In genomic region chr10:114796872-114797271, GRCm38 (mm10) we compare ENCODE assay signal across 22 mouse cellular contexts. TPM values are rescaled to one million over a fixed set of nuclear protein-coding genes. Genes with fewer than 3 reads are reported as not detected.
"Had no signal": no experiment of that assay in that cellular context is flagged by ENCODE, and none has a peak within 500 bp of the region (broad histone marks: within the 10 kb centered on the region; RNA-seq: fewer than 3 reads in every experiment).

No protein-coding gene starts in this region.

- ATAC-seq: liver, postnatal 0 days; lung, postnatal 0 days; midbrain, embryonic 16.5 days had no signal

- H3K9ac ChIP-seq: liver, postnatal 0 days; lung, embryonic 15.5 days; midbrain, embryonic 12.5 days; neural tube, embryonic 12.5 days; stomach, embryonic 15.5 days had no signal

- DNase-seq: liver, postnatal 0 days; lung, adult 2 months; lung, postnatal 14 days; lung, postnatal 36 days; midbrain, embryonic 14.5 days; right cerebral cortex, postnatal 14 days; thymus, adult 2 months; thymus, postnatal 25 days; thymus, postnatal 4 days had no signal

- H3K36me3 ChIP-seq: lung, embryonic 15.5 days; midbrain, embryonic 12.5 days; neural tube, embryonic 12.5 days; stomach, embryonic 15.5 days had no signal

- H3K27ac ChIP-seq: lung, embryonic 15.5 days; macrophage; midbrain, embryonic 12.5 days; neural tube, embryonic 12.5 days; stomach, embryonic 15.5 days; stomach, postnatal 0 days had no signal

- H3K9me3 ChIP-seq: lung, embryonic 15.5 days; midbrain, embryonic 12.5 days; neural tube, embryonic 12.5 days; stomach, embryonic 15.5 days had no signal

- H3K4me2 ChIP-seq: lung, embryonic 15.5 days; midbrain, embryonic 12.5 days; neural tube, embryonic 12.5 days; stomach, embryonic 15.5 days had no signal

- H3K4me3 ChIP-seq: lung, embryonic 15.5 days; megakaryocyte, embryonic 14.5 days; midbrain, embryonic 12.5 days; neural tube, embryonic 12.5 days; stomach, embryonic 15.5 days had no signal

RNA-seq across cellular contexts. Expression of gene Trhde, which starts 5.2 kb away (rescaled TPM):
- total RNA-seq: megakaryocyte progenitor cell, adult 5-6 weeks; monocyte, adult 5-6 weeks; neutrophil, adult 5-6 weeks had no signal
- polyA plus RNA-seq: liver, postnatal 0 days; lung, adult 2 months; lung, postnatal 0 days; macrophage; spleen, adult 2 months had no signal
